Mouse (Mus musculus) embryonic facial prominence, embryonic 14.5 days (tissue): ENCODE measurements around the gene Itgb7. TPM values are rescaled to one million over a fixed set of nuclear protein-coding genes. Genes with fewer than 3 reads are reported as not detected.

Experiments
- ATAC-seq: fragments of 200-750 bp; cut with Nextera tagmentation; 2 replicates; pipeline ENCODE4 v1.8.0; 2017; ENCODE audit warnings: low read depth, moderate number of reproducible peaks, moderate TSS enrichment
- DNase-seq: peaks from one replicate; pipeline ENCODE4 v3.0.0-alpha.2; 2015; ENCODE audit warnings: low spot score
- H3K27ac ChIP-seq: fragments of 300-500 bp; sonication (generic); replicated peaks from 2 replicates; pipeline ENCODE4 v1.5.1; 2014; ENCODE audit warnings: low read depth, mild to moderate bottlenecking, low read length, moderate library complexity
- H3K27me3 ChIP-seq: fragments of 300-500 bp; sonication (generic); replicated peaks from 2 replicates; pipeline ENCODE4 v1.6.1; 2014; ENCODE audit warnings: low read length; ENCODE audit not compliant: control insufficient read depth, insufficient read depth
- H3K36me3 ChIP-seq: fragments of 300-500 bp; sonication (generic); 2 replicates; pipeline ENCODE4 v1.6.1; 2014; ENCODE audit warnings: low read length, mixed read lengths; ENCODE audit not compliant: control insufficient read depth, insufficient read depth
- H3K4me1 ChIP-seq: fragments of 300-500 bp; sonication (generic); 2 replicates; pipeline ENCODE4 v1.6.1; 2014; ENCODE audit warnings: antibody characterized with exemption, low read length; ENCODE audit not compliant: control insufficient read depth, insufficient read depth
- H3K4me2 ChIP-seq: fragments of 300-500 bp; sonication (generic); 2 replicates; pipeline ENCODE4 v1.6.1; 2014; ENCODE audit warnings: low read depth, mild to moderate bottlenecking, low read length, moderate library complexity, mixed read lengths
- H3K4me3 ChIP-seq: fragments of 300-500 bp; sonication (generic); 2 replicates; pipeline ENCODE4 v1.5.1; 2014; ENCODE audit warnings: low read depth, mild to moderate bottlenecking, low read length
- H3K9ac ChIP-seq: fragments of 300-500 bp; sonication (generic); 2 replicates; pipeline ENCODE4 v1.6.1; 2014; ENCODE audit warnings: low read depth, mild to moderate bottlenecking, low read length, moderate library complexity, mixed read lengths
- H3K9me3 ChIP-seq: fragments of 300-500 bp; sonication (generic); 2 replicates; pipeline ENCODE4 v1.6.1; 2016; ENCODE audit warnings: low read length; ENCODE audit not compliant: control insufficient read depth
- WGBS: fragments of 180-500 bp; shearing (Covaris S2); extraction: QIAGEN DNeasy Blood & Tissue Kit; methylation state at CpG from one replicate; pipeline ENCODE4 v1.1.7; 2014; 5-methylcytosine and 5-hydroxymethylcytosine counted together
- polyA plus RNA-seq: library from polyadenylated mRNA; unstranded; fragments of >200 nt; fragmentation: Nextera tagmentation; extraction: Ambion mirVana; gene quantifications from 2 replicates; pipeline ENCODE4 v1.2.1, GENCODE M21; 2014

The Itgb7 gene
- polyA plus RNA-seq, 1 experiment from 2014 or later = 2.1 TPM

GRCm38 (mm10) chr15:102195373-102195772 lies 36.4 kb downstream of the Itgb7 start:
- peaks cover 5% of the 10 kb centered on the region; the same call in 1 of the 2 replicates for H3K4me1 ChIP-seq
- H3K36me3 ChIP-seq = peaks cover 15% of the 10 kb centered on the region; the same call in 1 of the 2 replicates
- WGBS = 77% methylated on average over 4 of the region's 4 CpGs
- H3K4me3 ChIP-seq = no peak overlapping the region
- DNase-seq (no peak), ATAC-seq (no peak)
- H3K9ac ChIP-seq = no peak overlapping the region
- H3K9me3 ChIP-seq = no peaks in the 10 kb centered on the region
- H3K27me3 ChIP-seq = no peaks in the 10 kb centered on the region
- no peak overlapping the region for H3K27ac ChIP-seq
- H3K4me2 ChIP-seq = no peak overlapping the region

DNA sequence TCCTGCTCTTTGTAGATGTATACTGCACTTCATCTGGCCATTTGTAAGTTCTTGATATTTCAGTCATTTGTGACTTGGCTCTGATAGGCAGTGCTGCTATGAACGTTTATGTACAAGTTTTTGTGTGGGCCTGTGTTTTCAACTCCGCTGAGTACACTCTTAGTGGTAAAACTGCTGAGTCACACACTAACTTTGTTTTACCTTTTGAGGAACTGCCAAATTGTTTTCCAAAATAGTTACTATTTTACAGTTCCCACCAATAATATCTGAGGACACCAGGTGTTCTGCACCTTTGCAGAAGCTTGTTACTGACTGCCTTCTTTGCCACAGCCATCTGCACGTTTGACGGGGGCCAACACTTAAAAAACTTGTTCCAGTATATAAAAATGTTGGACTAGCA lies 37.3 kb downstream of the Itgb7 start:
- no peaks in the 10 kb centered on the region for H3K27me3 ChIP-seq
- H3K4me2 ChIP-seq = no peak overlapping the region
- H3K9me3 ChIP-seq = no peaks in the 10 kb centered on the region
- H3K9ac ChIP-seq = no peak overlapping the region
- DNase-seq (no peak), ATAC-seq (no peak)
- H3K27ac ChIP-seq = no peak overlapping the region
- 85% methylated on average over 4 of the region's 4 CpGs for WGBS
- no peak overlapping the region for H3K4me3 ChIP-seq
- peaks cover 5% of the 10 kb centered on the region; the same call in 1 of the 2 replicates for H3K4me1 ChIP-seq
- H3K36me3 ChIP-seq = peaks cover 12% of the 10 kb centered on the region; the same call in 1 of the 2 replicates

DNA sequence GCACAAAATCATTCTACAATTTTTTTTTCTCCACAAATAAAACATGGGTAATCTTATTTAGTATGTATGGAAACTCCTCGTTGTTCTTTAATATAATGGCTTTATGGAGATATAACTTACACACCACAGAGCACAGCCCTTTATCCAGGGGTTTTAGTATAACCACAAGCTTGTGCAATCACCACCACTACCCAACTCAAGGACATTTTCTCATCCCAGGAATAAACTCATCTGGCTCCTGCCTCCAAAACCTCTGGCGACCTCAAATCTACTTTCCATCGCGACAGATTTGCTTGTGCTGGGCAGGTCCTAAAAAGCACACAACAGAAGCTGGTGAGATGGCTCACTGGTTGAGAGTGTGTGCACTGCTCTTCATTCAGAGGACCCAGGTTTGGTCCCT lies 38.1 kb downstream of the Itgb7 start:
- Histone ChIP-seq H3K4me1 (peaks cover 5% of the 10 kb centered on the region; the same call in 1 of the 2 replicates), H3K9me3 (no peaks in the 10 kb centered on the region), H3K36me3 (0 out of 2 replicates have a peak, but pooled peaks cover 5% of the 10 kb centered on the region), H3K9ac (no peak overlapping the region), H3K27me3 (no peaks in the 10 kb centered on the region), H3K4me2 (no peak overlapping the region), H3K4me3 (no peak overlapping the region), H3K27ac (no peak overlapping the region)
- WGBS = 71% methylated on average over 4 of the region's 4 CpGs
- DNase-seq = no peak
- no peak for ATAC-seq

DNA sequence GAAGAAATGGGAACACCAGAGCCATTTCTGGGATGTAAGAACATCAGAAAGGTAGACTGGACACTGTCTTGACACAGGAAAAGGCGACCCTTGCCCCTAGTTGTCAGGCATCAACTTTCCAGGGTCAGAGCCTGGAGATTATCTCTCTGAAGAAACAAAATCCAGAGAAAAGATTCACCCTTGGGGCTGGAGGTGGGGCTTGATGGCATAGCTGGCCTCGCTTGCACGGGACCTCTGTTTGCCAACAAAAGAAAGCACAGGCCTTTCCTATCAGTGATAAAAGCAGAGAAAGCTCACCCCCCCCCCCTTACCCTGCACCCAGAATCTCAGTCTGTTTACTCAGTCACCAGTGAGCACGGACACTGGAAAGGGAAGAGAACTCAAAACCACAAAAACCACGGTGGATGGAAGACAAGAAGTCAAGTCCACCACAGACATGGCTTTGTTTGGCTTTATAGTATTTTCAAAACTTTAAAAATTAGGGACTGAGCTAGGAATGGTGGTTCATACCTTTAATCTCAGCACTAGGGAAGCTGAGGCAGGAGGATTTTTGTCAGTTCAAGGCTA lies 38.8 kb downstream of the Itgb7 start:
- no peak overlapping the region for H3K4me2 ChIP-seq
- no peak overlapping the region for H3K4me3 ChIP-seq
- H3K27ac ChIP-seq = no peak overlapping the region
- DNase-seq (no peak), ATAC-seq (no peak)
- no peaks in the 10 kb centered on the region for H3K9me3 ChIP-seq
- WGBS = 45% methylated on average over 5 of the region's 5 CpGs
- peaks cover 2% of the 10 kb centered on the region; the same call in 1 of the 2 replicates for H3K36me3 ChIP-seq
- no peak overlapping the region for H3K9ac ChIP-seq
- peaks cover 5% of the 10 kb centered on the region; the same call in 1 of the 2 replicates for H3K4me1 ChIP-seq
- H3K27me3 ChIP-seq = no peaks in the 10 kb centered on the region

DNA sequence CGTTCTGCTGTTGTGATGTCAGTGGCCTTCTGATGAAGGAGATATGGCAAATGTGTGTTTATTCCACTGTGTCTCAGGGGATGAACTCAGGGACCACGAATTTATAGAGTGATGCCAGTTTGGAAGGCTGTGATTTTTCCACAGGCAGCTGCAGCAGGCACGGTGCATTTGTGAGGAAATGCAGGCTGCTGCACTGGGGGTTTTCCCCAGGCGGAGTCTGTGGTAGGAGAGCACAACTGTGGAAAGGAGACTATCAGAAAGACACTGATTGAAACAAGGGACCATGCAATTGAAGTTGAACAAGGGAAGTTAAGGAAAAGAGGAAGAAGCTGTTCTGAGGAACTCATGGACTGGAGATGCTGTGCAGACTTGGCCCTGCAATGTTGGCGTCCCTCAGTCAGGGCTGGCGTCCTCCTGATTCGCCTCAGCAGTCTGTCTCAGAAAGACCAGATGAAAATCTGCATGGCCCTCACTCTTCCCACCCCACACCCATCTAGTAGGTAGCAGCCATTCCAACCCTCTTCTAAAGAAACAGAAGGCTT lies 39.4 kb downstream of the Itgb7 start:
- DNase-seq = no peak

GRCm38 (mm10) chr15:102191699-102192098 lies 40.0 kb downstream of the Itgb7 start:
- Histone ChIP-seq H3K4me3 (no peak overlapping the region), H3K27me3 (no peaks in the 10 kb centered on the region), H3K9ac (no peak overlapping the region), H3K27ac (no peak overlapping the region), H3K4me2 (no peak overlapping the region), H3K9me3 (no peaks in the 10 kb centered on the region), H3K36me3 (peaks cover 13% of the 10 kb centered on the region), H3K4me1 (peaks cover 5% of the 10 kb centered on the region; the same call in 1 of the 2 replicates)
- DNase-seq (no peak), ATAC-seq (no peak)
- 60% methylated on average over 7 of the region's 7 CpGs for WGBS

More for the DNA sequence above, 39.4 kb downstream of the Itgb7 start:
- Histone ChIP-seq H3K27ac (no peak overlapping the region), H3K4me3 (no peak overlapping the region), H3K27me3 (no peaks in the 10 kb centered on the region), H3K36me3 (peaks cover 7% of the 10 kb centered on the region), H3K4me2 (no peak overlapping the region), H3K9ac (no peak overlapping the region), H3K9me3 (no peaks in the 10 kb centered on the region), H3K4me1 (peaks cover 5% of the 10 kb centered on the region; the same call in 1 of the 2 replicates)
- WGBS = 69% methylated on average over 7 of the region's 7 CpGs
- no peak for ATAC-seq

- Histone ChIP-seq H3K27me3 (no peaks in the 10 kb centered on the region), H3K4me2 (no peak overlapping the region), H3K27ac (no peak overlapping the region), H3K9ac (no peak overlapping the region), H3K9me3 (no peaks in the 10 kb centered on the region), H3K4me1 (peaks cover 5% of the 10 kb centered on the region; the same call in 1 of the 2 replicates), H3K36me3 (peaks cover 36% of the 10 kb centered on the region), H3K4me3 (no peak overlapping the region)
- ATAC-seq (no peak), DNase-seq (no peak)
- WGBS = 54% methylated on average over 6 of the region's 6 CpGs
These were observed 42.9 kb downstream of the Itgb7 start for GRCm38 (mm10) chr15:102188883-102189282.

DNA sequence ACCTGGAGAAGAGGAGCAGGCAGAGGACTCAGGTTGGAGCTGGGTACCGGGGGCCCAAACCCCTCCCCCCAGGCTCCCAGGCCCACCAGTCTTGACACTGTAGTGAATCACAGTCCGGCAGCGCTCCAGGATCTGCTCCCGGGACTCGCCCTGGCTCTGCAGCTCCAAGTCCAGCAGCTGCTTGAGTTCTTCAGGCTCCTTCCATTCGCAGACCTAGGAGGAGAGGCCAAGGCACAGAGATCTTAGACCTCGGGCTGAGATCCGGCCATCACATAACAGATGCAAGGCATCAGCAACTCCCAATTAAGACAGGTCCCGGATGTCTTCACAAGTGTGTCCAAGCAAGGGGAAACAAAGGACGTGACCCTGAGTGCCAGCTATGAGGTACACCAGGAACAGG lies 43.6 kb downstream of the Itgb7 start:
- H3K27me3 ChIP-seq = no peaks in the 10 kb centered on the region
- H3K4me3 ChIP-seq = no peak overlapping the region
- no peaks in the 10 kb centered on the region for H3K9me3 ChIP-seq
- H3K27ac ChIP-seq = no peak overlapping the region
- H3K9ac ChIP-seq = no peak overlapping the region
- peaks cover 4% of the 10 kb centered on the region; the same call in 1 of the 2 replicates for H3K4me1 ChIP-seq
- WGBS = 89% methylated on average over 7 of the region's 10 CpGs
- no peak for DNase-seq
- H3K4me2 ChIP-seq = no peak overlapping the region
- no peak for ATAC-seq
- peaks cover 42% of the 10 kb centered on the region for H3K36me3 ChIP-seq

- WGBS = 78% methylated on average over 11 of the region's 11 CpGs
- H3K36me3 ChIP-seq = peaks cover 48% of the 10 kb centered on the region
These were observed 45.5 kb downstream of the Itgb7 start for GRCm38 (mm10) chr15:102186239-102186638.

More at GRCm38 (mm10) chr15:102186239-102186638, 45.5 kb downstream of the Itgb7 start:
- H3K27me3 ChIP-seq = no peaks in the 10 kb centered on the region
- H3K9ac ChIP-seq = no peak overlapping the region
- no peak overlapping the region for H3K27ac ChIP-seq
- no peak overlapping the region for H3K4me2 ChIP-seq
- H3K4me1 ChIP-seq = no peaks in the 10 kb centered on the region
- ATAC-seq (no peak), DNase-seq (no peak)
- H3K4me3 ChIP-seq = no peak overlapping the region
- H3K9me3 ChIP-seq = no peaks in the 10 kb centered on the region
